Mouse (Mus musculus): ENCODE results near the gene Xrcc1. TPM values are rescaled to one million over a fixed set of nuclear protein-coding genes. Genes with fewer than 3 reads are reported as not detected.
A peak's percentile ranks its signal among the peaks of the same experiment; 100 is the strongest.

Xrcc1 gene
- polyA plus RNA-seq, 1 experiment, result 29.0 TPM

DNA sequence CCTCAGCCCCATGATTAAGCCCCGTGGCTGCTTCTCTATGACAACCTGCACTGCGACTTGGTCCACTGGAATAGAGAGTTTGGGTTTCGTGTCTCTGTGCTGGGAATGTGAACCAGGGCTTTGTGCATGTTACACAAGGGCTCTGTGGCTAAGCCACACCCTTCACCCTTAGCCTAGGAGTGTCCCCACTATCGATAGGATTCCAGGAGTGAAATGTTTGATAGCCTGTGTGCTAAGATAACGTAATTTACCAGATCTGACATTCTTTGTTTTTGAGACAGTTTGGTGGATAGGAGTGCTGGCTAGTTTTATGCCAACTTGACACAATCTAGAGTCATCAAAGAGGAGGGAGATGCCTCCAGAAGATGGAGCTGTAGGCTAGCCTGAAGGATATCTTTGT, 45.6 kb downstream of the Xrcc1 start:
- no peak for TF ChIP-seq CTCF (conservative IDR thresholded peaks at IDR 0.05; ENCODE audit: insufficient read depth, insufficient read length, low read depth, low read length)
- Histone ChIP-seq H3K36me3 (ENCODE audit: control insufficient read depth, insufficient read depth, low read length) (no peaks in the 10 kb centered on the region), H3K4me1 (ENCODE audit: control insufficient read depth, insufficient read depth, low read length) (peaks cover 7% of the 10 kb centered on the region), H3K27ac (ENCODE audit: insufficient read depth, low read depth, low read length) (no peak overlapping the region), H3K27me3 (replicated peaks; ENCODE audit: control insufficient read depth, insufficient read depth, low read length) (no peaks in the 10 kb centered on the region), H3K4me3 (ENCODE audit: insufficient read depth, low read depth, low read length) (no peak overlapping the region)
- DNase-seq, result no peak
- 69% methylated on average over 5 of the region's 5 CpGs for WGBS

DNA sequence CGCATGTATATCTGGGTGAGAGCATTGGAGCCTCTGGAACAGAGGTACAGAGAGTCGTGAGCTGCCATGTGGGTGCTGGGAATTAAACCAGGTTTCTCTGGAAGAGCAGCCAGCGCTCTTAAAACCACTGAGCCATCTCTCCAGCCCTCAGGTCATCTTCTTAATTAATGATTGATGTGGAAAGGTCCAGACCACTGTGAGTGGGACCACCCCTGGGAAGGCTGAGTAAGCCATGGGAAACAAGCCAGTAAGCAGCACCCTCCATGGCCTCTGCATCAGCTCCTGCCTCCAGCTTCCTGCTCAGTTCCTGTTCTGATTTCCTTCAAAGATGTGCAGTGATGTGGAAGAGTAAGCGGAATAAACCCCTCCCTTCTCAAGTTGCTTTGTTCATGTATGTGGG, 46.1 kb downstream of the Xrcc1 start:
- no peaks in the 10 kb centered on the region for H3K27me3 ChIP-seq (replicated peaks; ENCODE audit: control insufficient read depth, insufficient read depth, low read length)
- 19% methylated on average over 4 of the region's 4 CpGs for WGBS
- DNase-seq, result peak; percentile 63
- no peaks in the 10 kb centered on the region for H3K36me3 ChIP-seq (ENCODE audit: control insufficient read depth, insufficient read depth, low read length)
- peaks cover 7% of the 10 kb centered on the region for H3K4me1 ChIP-seq (ENCODE audit: control insufficient read depth, insufficient read depth, low read length)
- no peak overlapping the region for H3K4me3 ChIP-seq (ENCODE audit: insufficient read depth, low read depth, low read length)
- H3K27ac ChIP-seq (ENCODE audit: insufficient read depth, low read depth, low read length), result no peak overlapping the region
- no peak for TF ChIP-seq CTCF (conservative IDR thresholded peaks at IDR 0.05; ENCODE audit: insufficient read depth, insufficient read length, low read depth, low read length)
- no peak for TF ChIP-seq POLR2A (IDR thresholded peaks at IDR 0.05; ENCODE audit: low read depth, low read length)

DNA sequence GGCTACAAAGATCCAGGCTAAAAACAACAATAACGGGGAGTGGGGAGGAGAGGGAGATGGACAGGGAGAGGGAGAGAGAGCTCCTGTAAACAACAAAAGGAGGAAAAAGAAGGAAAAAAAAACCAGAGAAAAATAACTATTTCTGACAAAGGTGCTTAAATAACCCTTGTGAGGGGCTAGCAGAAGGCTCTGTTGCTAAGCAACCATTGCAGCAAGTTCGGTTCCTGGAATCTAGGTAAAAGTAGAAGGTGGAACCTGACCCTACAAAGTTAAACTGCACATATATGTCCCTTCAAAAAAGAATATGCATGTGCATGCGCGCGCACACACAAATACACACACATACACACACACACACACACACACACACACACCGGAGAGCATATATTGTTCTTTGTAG, 46.7 kb downstream of the Xrcc1 start:
- DNase-seq, result no peak
- peaks cover 3% of the 10 kb centered on the region for H3K4me1 ChIP-seq (ENCODE audit: control insufficient read depth, insufficient read depth, low read length)
- H3K27me3 ChIP-seq (replicated peaks; ENCODE audit: control insufficient read depth, insufficient read depth, low read length), result no peaks in the 10 kb centered on the region
- no peak overlapping the region for H3K27ac ChIP-seq (ENCODE audit: insufficient read depth, low read depth, low read length)
- H3K36me3 ChIP-seq (ENCODE audit: control insufficient read depth, insufficient read depth, low read length), result no peaks in the 10 kb centered on the region
- 75% methylated on average over 6 of the region's 6 CpGs for WGBS
- TF ChIP-seq CTCF (conservative IDR thresholded peaks at IDR 0.05; ENCODE audit: insufficient read depth, insufficient read length, low read depth, low read length) (no peak), POLR2A (IDR thresholded peaks at IDR 0.05; ENCODE audit: low read depth, low read length) (no peak)
- H3K4me3 ChIP-seq (ENCODE audit: insufficient read depth, low read depth, low read length), result no peak overlapping the region

DNA sequence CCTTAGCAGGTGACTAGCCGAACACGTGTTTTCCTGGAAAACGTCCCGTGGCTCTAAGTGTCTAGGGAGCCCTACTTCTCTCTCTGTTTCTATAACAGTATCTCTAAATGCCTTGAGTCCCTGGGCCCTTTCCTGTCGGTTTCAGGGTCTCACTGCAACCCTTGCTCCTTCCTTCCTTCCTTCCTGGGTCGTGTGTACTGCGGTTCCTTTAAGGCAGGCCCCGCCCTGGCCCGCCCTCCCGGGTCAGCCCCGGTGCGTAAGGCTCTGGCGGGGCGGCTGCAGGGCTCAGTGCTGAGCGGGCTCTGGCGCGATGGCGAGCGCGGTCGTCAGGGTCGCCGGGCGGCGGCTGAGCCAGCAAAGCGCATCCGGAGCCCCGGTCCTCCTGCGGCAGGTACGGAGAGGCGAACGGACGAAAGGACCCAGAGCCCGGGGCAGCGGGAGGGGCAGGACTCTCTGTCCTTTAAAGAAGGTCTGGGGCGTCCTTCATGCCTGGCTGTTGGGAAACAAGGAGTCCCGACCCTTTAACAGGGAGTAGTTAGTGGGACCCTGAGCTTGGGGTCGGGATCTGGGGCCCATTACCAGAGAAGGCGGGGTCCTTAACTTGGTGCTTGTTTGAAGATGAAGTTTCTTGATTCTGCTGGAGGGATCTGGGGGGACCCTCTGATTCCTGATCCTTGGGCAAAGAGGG, 47.7 kb downstream of the Xrcc1 start:
- WGBS, result 2% methylated on average over 39 of the region's 39 CpGs
- Histone ChIP-seq H3K27ac (ENCODE audit: insufficient read depth, low read depth, low read length) (peak overlapping the region; percentile 67), H3K36me3 (ENCODE audit: control insufficient read depth, insufficient read depth, low read length) (no peaks in the 10 kb centered on the region), H3K4me3 (ENCODE audit: insufficient read depth, low read depth, low read length) (peak overlapping the region; percentile 83), H3K27me3 (replicated peaks; ENCODE audit: control insufficient read depth, insufficient read depth, low read length) (no peaks in the 10 kb centered on the region), H3K4me1 (ENCODE audit: control insufficient read depth, insufficient read depth, low read length) (peaks cover 9% of the 10 kb centered on the region; the same call in 1 of the 2 replicates)
- DNase-seq, result peak; percentile 88
- TF ChIP-seq POLR2A (IDR thresholded peaks at IDR 0.05; ENCODE audit: low read depth, low read length) (peak; percentile 68), CTCF (conservative IDR thresholded peaks at IDR 0.05; ENCODE audit: insufficient read depth, insufficient read length, low read depth, low read length) (no peak)

DNA sequence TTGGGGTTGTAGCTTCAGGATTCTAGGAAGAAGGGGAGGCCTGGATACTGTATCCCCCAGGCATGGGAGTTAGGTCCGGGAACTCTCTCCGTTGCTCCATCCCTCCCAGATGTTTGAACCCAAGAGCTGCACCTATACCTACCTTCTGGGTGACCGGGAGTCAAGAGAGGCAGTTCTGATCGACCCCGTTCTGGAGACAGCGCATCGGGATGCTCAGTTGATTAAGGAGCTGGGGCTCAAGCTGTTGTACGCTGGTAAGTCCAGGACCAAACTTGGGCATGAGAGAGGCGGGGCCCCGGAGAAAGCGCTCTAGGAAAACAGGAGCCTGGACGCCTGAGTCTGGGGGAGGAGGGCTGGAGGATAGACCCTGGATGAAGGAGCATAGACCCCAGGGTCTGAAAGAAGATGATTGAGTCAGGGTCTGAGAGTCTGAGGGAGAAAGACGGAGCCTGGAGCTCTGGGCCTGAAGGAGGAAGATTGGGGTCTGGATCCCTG, 48.3 kb downstream of the Xrcc1 start:
- Histone ChIP-seq H3K27me3 (replicated peaks; ENCODE audit: control insufficient read depth, insufficient read depth, low read length) (no peaks in the 10 kb centered on the region), H3K36me3 (ENCODE audit: control insufficient read depth, insufficient read depth, low read length) (no peaks in the 10 kb centered on the region), H3K4me3 (ENCODE audit: insufficient read depth, low read depth, low read length) (peak overlapping the region; percentile 83), H3K4me1 (ENCODE audit: control insufficient read depth, insufficient read depth, low read length) (peaks cover 9% of the 10 kb centered on the region; the same call in 1 of the 2 replicates), H3K27ac (ENCODE audit: insufficient read depth, low read depth, low read length) (no peak overlapping the region)
- TF ChIP-seq POLR2A (IDR thresholded peaks at IDR 0.05; ENCODE audit: low read depth, low read length) (no peak), CTCF (conservative IDR thresholded peaks at IDR 0.05; ENCODE audit: insufficient read depth, insufficient read length, low read depth, low read length) (no peak)
- DNase-seq, result no peak
- WGBS, result 10% methylated on average over 13 of the region's 13 CpGs

DNA sequence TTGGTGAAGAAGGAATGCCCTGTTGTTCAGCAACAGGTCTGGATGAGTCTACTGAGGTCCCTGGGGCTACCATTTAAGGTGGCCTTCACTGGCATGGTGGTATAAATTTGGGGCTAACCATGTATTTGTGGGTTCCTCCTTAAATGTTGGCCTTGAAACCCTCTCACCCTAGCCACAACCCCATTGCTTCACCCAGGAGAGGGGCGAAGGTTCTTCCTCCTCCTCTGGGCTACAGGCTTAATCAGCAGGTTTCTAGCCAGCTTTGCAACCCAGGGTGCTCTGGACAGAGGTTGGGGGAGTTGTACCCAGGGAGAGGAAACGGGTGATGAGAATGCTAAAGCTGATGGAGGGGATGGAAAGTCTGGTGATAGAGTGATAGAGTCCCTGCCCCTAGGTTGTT, 49.4 kb downstream of the Xrcc1 start:
- TF ChIP-seq POLR2A (IDR thresholded peaks at IDR 0.05; ENCODE audit: low read depth, low read length) (no peak), CTCF (conservative IDR thresholded peaks at IDR 0.05; ENCODE audit: insufficient read depth, insufficient read length, low read depth, low read length) (no peak)
- H3K27ac ChIP-seq (ENCODE audit: insufficient read depth, low read depth, low read length), result no peak overlapping the region
- DNase-seq, result peak; percentile 61
- H3K4me1 ChIP-seq (ENCODE audit: control insufficient read depth, insufficient read depth, low read length), result peaks cover 9% of the 10 kb centered on the region; the same call in 1 of the 2 replicates
- H3K4me3 ChIP-seq (ENCODE audit: insufficient read depth, low read depth, low read length), result peak overlapping the region; percentile 3; the same call in 1 of the 2 replicates
- no peaks in the 10 kb centered on the region for H3K27me3 ChIP-seq (replicated peaks; ENCODE audit: control insufficient read depth, insufficient read depth, low read length)
- H3K36me3 ChIP-seq (ENCODE audit: control insufficient read depth, insufficient read depth, low read length), result no peaks in the 10 kb centered on the region
- WGBS, result 56% methylated on average over 2 of the region's 2 CpGs

DNA sequence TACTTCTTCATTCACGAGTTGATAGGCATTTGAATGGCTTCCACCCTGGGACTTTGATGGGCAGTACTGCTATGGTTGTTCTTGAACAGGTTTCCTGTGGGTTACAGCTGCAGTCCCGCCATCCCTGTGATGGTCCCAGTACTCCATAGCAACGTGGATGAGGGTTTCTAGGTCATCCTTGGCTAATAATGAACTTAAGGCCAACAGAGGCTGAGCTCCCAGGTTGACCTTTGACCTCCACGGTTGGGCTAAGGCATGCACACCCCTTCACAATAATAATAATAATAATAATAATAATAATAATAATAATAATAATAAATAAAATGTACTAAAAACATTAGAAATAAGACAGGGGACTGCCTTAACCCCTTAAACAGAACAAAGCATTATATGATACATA, 52.0 kb downstream of the Xrcc1 start:
- Histone ChIP-seq H3K36me3 (ENCODE audit: control insufficient read depth, insufficient read depth, low read length) (no peaks in the 10 kb centered on the region), H3K4me3 (ENCODE audit: insufficient read depth, low read depth, low read length) (no peak overlapping the region), H3K4me1 (ENCODE audit: control insufficient read depth, insufficient read depth, low read length) (peaks cover 9% of the 10 kb centered on the region; the same call in 1 of the 2 replicates), H3K27me3 (replicated peaks; ENCODE audit: control insufficient read depth, insufficient read depth, low read length) (no peaks in the 10 kb centered on the region), H3K27ac (ENCODE audit: insufficient read depth, low read depth, low read length) (no peak overlapping the region)
- TF ChIP-seq CTCF (conservative IDR thresholded peaks at IDR 0.05; ENCODE audit: insufficient read depth, insufficient read length, low read depth, low read length), result no peak
- TF ChIP-seq POLR2A (IDR thresholded peaks at IDR 0.05; ENCODE audit: low read depth, low read length), result no peak
- DNase-seq, result peak; percentile 72
- WGBS, result 51% methylated on average over 4 of the region's 4 CpGs

All from kidney, adult 2 months (tissue).